Mouse (Mus musculus) midbrain, embryonic 12.5 days (tissue): ENCODE measurements at regions not wholly inside any gene's neighbourhood (a gene's known extent, or its start where the extent isn't known, plus 50 kb on each side); places are given as distances from the start of the nearest gene placed in this dataset.

Experiments used
- ATAC-seq: fragments of 200-750 bp; cut with Nextera tagmentation; 2 replicates; pipeline ENCODE4 v1.8.0; 2017; ENCODE audit warnings: low read depth, moderate TSS enrichment, moderate library complexity; ENCODE audit not compliant: low FRiP score
- H3K27ac ChIP-seq: fragments of 300-500 bp; sonication (generic); replicated peaks from 2 replicates; pipeline ENCODE4 v1.5.1; 2016; ENCODE audit warnings: mild to moderate bottlenecking
- H3K27me3 ChIP-seq: fragments of 300-500 bp; sonication (generic); 2 replicates; pipeline ENCODE4 v1.6.1; 2016; ENCODE audit warnings: mild to moderate bottlenecking
- H3K36me3 ChIP-seq: fragments of 300-500 bp; sonication (generic); 2 replicates; pipeline ENCODE4 v1.6.1; 2016
- H3K4me1 ChIP-seq: fragments of 300-500 bp; sonication (generic); 2 replicates; pipeline ENCODE4 v1.6.1; 2016
- H3K4me2 ChIP-seq: fragments of 300-500 bp; sonication (generic); replicated peaks from 2 replicates; pipeline ENCODE4 v1.6.1; 2016; ENCODE audit warnings: mild to moderate bottlenecking, moderate library complexity
- H3K4me3 ChIP-seq: fragments of 300-500 bp; sonication (generic); 2 replicates; pipeline ENCODE4 v1.5.1; 2016; ENCODE audit warnings: mild to moderate bottlenecking
- H3K9ac ChIP-seq: fragments of 300-500 bp; sonication (generic); replicated peaks from 2 replicates; pipeline ENCODE4 v1.6.1; 2016; ENCODE audit warnings: mild to moderate bottlenecking, moderate library complexity
- H3K9me3 ChIP-seq: fragments of 300-500 bp; sonication (generic); 2 replicates; pipeline ENCODE4 v1.6.1; 2016; ENCODE audit warnings: mild to moderate bottlenecking
- WGBS: fragments of 180-500 bp; shearing (Covaris S2); methylation state at CpG from one replicate; pipeline ENCODE4 v1.1.7; 2016; 5-methylcytosine and 5-hydroxymethylcytosine counted together

DNA sequence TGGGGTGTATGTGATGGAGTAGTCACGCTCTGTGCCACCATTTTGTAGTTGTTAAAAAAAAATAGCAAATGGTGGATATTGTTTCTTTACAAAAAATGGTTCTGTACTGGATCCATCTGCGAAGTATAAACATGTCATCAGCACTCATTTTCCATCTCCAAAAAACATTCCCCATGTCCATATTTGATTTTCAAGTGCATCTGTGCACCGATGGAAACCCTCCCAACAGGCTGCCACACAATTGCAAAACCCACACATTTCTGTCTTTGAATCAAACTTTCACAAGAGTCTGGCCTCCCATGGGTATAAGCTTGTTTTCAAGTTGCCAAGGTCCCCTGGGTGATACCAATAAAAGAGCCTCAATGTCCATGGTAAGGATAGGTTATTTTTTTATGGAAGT is 51.4 kb upstream of the Zeb2 start:
- no peaks in the 10 kb centered on the region for H3K36me3 ChIP-seq
- no peak overlapping the region for H3K9ac ChIP-seq
- peaks cover 26% of the 10 kb centered on the region for H3K4me1 ChIP-seq
- no peaks in the 10 kb centered on the region for H3K9me3 ChIP-seq
- no peak overlapping the region for H3K4me2 ChIP-seq
- no peaks in the 10 kb centered on the region for H3K27me3 ChIP-seq
- WGBS, result 87% methylated on average over 3 of the region's 3 CpGs
- H3K4me3 ChIP-seq, result no peak overlapping the region
- H3K27ac ChIP-seq, result no peak overlapping the region
- ATAC-seq, result no peak
